Mouse (Mus musculus) hindbrain, postnatal 0 days (tissue): ENCODE results near the gene Vmn1r26. TPM values are rescaled to one million over a fixed set of nuclear protein-coding genes. Genes with fewer than 3 reads are reported as not detected.
"Not testable (repeated sequence)": the region's sequence is repeated elsewhere in the genome, so short reads cannot be mapped to it uniquely, and the experiment has no call there.

Experiments used
- ATAC-seq: fragments of 200-750 bp; cut with Nextera tagmentation; 2 replicates; pipeline ENCODE4 v1.8.0; 2017; ENCODE audit warnings: mild to moderate bottlenecking, moderate TSS enrichment, moderate library complexity
- DNase-seq: peaks from one replicate; pipeline ENCODE4 v3.0.0-alpha.2; 2015; ENCODE audit warnings: low spot score
- H3K27ac ChIP-seq: fragments of 300-500 bp; sonication (generic); 2 replicates; pipeline ENCODE4 v1.5.1; 2014; ENCODE audit warnings: mild to moderate bottlenecking
- H3K27me3 ChIP-seq: fragments of 300-500 bp; sonication (generic); 2 replicates; pipeline ENCODE4 v1.6.1; 2014; ENCODE audit warnings: low read length, mixed read lengths; ENCODE audit not compliant: insufficient read depth
- H3K36me3 ChIP-seq: fragments of 300-500 bp; sonication (generic); 2 replicates; pipeline ENCODE4 v1.6.1; 2014; ENCODE audit warnings: low read length, mixed read lengths; ENCODE audit not compliant: insufficient read depth
- H3K4me1 ChIP-seq: fragments of 300-500 bp; sonication (generic); 2 replicates; pipeline ENCODE4 v1.6.1; 2014; ENCODE audit warnings: antibody characterized with exemption, low read length, mixed read lengths; ENCODE audit not compliant: insufficient read depth
- H3K4me2 ChIP-seq: fragments of 300-500 bp; sonication (generic); 2 replicates; pipeline ENCODE4 v1.6.1; 2014; ENCODE audit warnings: low read depth, mild to moderate bottlenecking, low read length, moderate library complexity, mixed read lengths
- H3K4me3 ChIP-seq: fragments of 300-500 bp; sonication (generic); 2 replicates; pipeline ENCODE4 v1.5.1; 2014; ENCODE audit warnings: low read length
- H3K9ac ChIP-seq: fragments of 300-500 bp; sonication (generic); replicated peaks from 2 replicates; pipeline ENCODE4 v1.6.1; 2014; ENCODE audit warnings: mild to moderate bottlenecking, low read length, moderate library complexity, mixed read lengths
- H3K9me3 ChIP-seq: fragments of 300-500 bp; sonication (generic); 2 replicates; pipeline ENCODE4 v1.6.1; 2016; ENCODE audit warnings: low read length, mixed read lengths
- CTCF ChIP-seq: IDR thresholded peaks from 2 replicates; pipeline ENCODE4 v1.5.1; 2016; ENCODE audit warnings: antibody characterized with exemption, control low read depth, low read depth
- WGBS: fragments of 180-500 bp; shearing (Covaris S2); extraction: QIAGEN DNeasy Blood & Tissue Kit; methylation state at CpG from one replicate; pipeline ENCODE4 v1.1.7; 2014; 5-methylcytosine and 5-hydroxymethylcytosine counted together
- polyA plus RNA-seq: library from polyadenylated mRNA; unstranded; fragments of >200 nt; fragmentation: Nextera tagmentation; extraction: Ambion mirVana; gene quantifications from 2 replicates; pipeline ENCODE4 v1.2.1, GENCODE M21; 2015
- total RNA-seq: library from RNA; depleted of rRNA; stranded (reverse); fragments of >200 nt; gene quantifications from 2 replicates; pipeline ENCODE4 v1.2.3, GENCODE M21; 2014; rRNA removed

The Vmn1r26 gene
- total RNA-seq: not detected in 2 replicates
- polyA plus RNA-seq: not detected in 2 replicates

DNA sequence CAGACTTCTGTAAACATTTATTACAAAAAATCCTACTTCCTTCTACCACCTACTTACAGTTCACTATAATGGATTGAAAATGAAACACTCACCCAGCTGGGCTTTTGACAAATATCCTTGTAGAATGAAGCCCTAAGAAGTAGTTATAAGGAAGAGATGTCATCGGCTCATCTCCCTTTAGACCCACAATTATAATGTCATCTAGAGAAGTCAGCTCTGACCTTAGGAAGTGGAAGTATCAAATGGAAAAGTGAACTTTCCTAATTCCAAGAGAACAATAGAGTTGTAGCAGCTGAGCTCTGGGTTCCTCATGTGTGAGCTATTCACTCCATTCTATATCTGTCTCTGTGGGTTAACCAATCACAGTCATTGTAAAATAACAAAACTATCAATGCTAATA is at the start of gene Vmn1r26:
Vmn1r26 (minus strand) TSS at position 101 of the 400 bp plus-strand sequence.
- Histone ChIP-seq H3K4me3 (no peak within 1 kb of the TSS), H3K36me3 (no peaks in the 10 kb centered on the region), H3K4me1 (no peaks in the 10 kb centered on the region), H3K4me2 (no peak within 1 kb of the TSS), H3K27ac (no peak within 1 kb of the TSS), H3K9me3 (no peaks in the 10 kb centered on the region), H3K27me3 (no peaks in the 10 kb centered on the region), H3K9ac (no peak within 1 kb of the TSS)
- no peak for DNase-seq
- no peak for ATAC-seq
- WGBS: 94% methylated on average over 1 of the region's 1 CpGs
- no peak for TF ChIP-seq CTCF

GRCm38 (mm10) chr6:58044025-58044424 is 29.1 kb upstream of the Vmn1r26 start:
- DNase-seq: peak; percentile 1

GRCm38 (mm10) chr6:58017478-58017877 is 2.5 kb upstream of the Vmn1r26 start:
- not testable (repeated sequence) for H3K9ac ChIP-seq, ATAC-seq, H3K4me2 ChIP-seq, DNase-seq, H3K27me3 ChIP-seq, H3K27ac ChIP-seq, H3K36me3 ChIP-seq, H3K4me3 ChIP-seq, H3K9me3 ChIP-seq, H3K4me1 ChIP-seq
- WGBS: 93% methylated on average over 20 of the region's 21 CpGs

More at GRCm38 (mm10) chr6:58044025-58044424, 29.1 kb upstream of the Vmn1r26 start:
- no peaks in the 10 kb centered on the region for H3K4me1 ChIP-seq
- no peaks in the 10 kb centered on the region for H3K27me3 ChIP-seq
- no peak for ATAC-seq
- no peak overlapping the region for H3K9ac ChIP-seq
- no peak overlapping the region for H3K27ac ChIP-seq
- no peaks in the 10 kb centered on the region for H3K9me3 ChIP-seq
- H3K4me2 ChIP-seq: no peak overlapping the region
- no peaks in the 10 kb centered on the region for H3K36me3 ChIP-seq
- no peak for TF ChIP-seq CTCF
- no peak overlapping the region for H3K4me3 ChIP-seq

GRCm38 (mm10) chr6:57980710-57981109 is 34.2 kb downstream of the Vmn1r26 start, which contains the start of gene Vmn1r25:
Gene Vmn1r25, minus strand, starts transcription at chr6:57980810.
- no peaks in the 10 kb centered on the region for H3K36me3 ChIP-seq
- no peaks in the 10 kb centered on the region for H3K27me3 ChIP-seq
- no peaks in the 10 kb centered on the region for H3K4me1 ChIP-seq
- no peaks in the 10 kb centered on the region for H3K9me3 ChIP-seq
- DNase-seq: no peak
- H3K4me3 ChIP-seq: no peak within 1 kb of the TSS
- no peak for TF ChIP-seq CTCF
- no peak within 1 kb of the TSS for H3K27ac ChIP-seq
- no peak within 1 kb of the TSS for H3K4me2 ChIP-seq
- H3K9ac ChIP-seq: no peak within 1 kb of the TSS
- 71% methylated on average over 3 of the region's 3 CpGs for WGBS
- no peak for ATAC-seq

- not testable (repeated sequence) for H3K4me2 ChIP-seq, H3K27me3 ChIP-seq, ATAC-seq, H3K4me3 ChIP-seq, H3K9me3 ChIP-seq, H3K27ac ChIP-seq, H3K36me3 ChIP-seq, H3K9ac ChIP-seq, DNase-seq, H3K4me1 ChIP-seq
- 81% methylated on average over 1 of the region's 1 CpGs for WGBS
Observed at GRCm38 (mm10) chr6:57961403-57961802, 53.6 kb downstream of the Vmn1r26 start, which contains the start of gene Vmn1r24. Gene Vmn1r24, minus strand, starts transcription at chr6:57961503.

Other genes starting within 250 kb of the Vmn1r26 start
- 285 and 293 TPM in 2 replicates for gene Vopp1, start 190.0 kb downstream of the Vmn1r26 start, total RNA-seq
- gene Vopp1, start 190.0 kb downstream of the Vmn1r26 start, polyA plus RNA-seq: 137 and 151 TPM in 2 replicates
- gene Vmn1r21, start 164.8 kb downstream of the Vmn1r26 start, total RNA-seq: not detected in 2 replicates
- gene Vmn1r21, start 164.8 kb downstream of the Vmn1r26 start, polyA plus RNA-seq: 0.09 TPM in 1 of 2 replicates, not detected in the other
- gene Vmn1r22, start 107.1 kb downstream of the Vmn1r26 start, total RNA-seq: not detected in 2 replicates
- gene Vmn1r22, start 107.1 kb downstream of the Vmn1r26 start, polyA plus RNA-seq: not detected in 2 replicates
- not detected in 2 replicates for gene Vmn1r23, start 88.3 kb downstream of the Vmn1r26 start, total RNA-seq
- not detected in 2 replicates for gene Vmn1r23, start 88.3 kb downstream of the Vmn1r26 start, polyA plus RNA-seq
- not detected in 2 replicates for gene Vmn1r24, start 53.7 kb downstream of the Vmn1r26 start, total RNA-seq
- gene Vmn1r24, start 53.7 kb downstream of the Vmn1r26 start, polyA plus RNA-seq: not detected in 2 replicates
- not detected in 2 replicates for gene Vmn1r25, start 34.3 kb downstream of the Vmn1r26 start, total RNA-seq
- gene Vmn1r25, start 34.3 kb downstream of the Vmn1r26 start, polyA plus RNA-seq: not detected in 2 replicates
- not detected in 2 replicates for gene Vmn1r27, start 203.7 kb upstream of the Vmn1r26 start, total RNA-seq
- gene Vmn1r27, start 203.7 kb upstream of the Vmn1r26 start, polyA plus RNA-seq: not detected in 2 replicates
- gene Vmn1r28, start 246.9 kb upstream of the Vmn1r26 start, total RNA-seq: not detected in 2 replicates
- gene Vmn1r28, start 246.9 kb upstream of the Vmn1r26 start, polyA plus RNA-seq: not detected in 2 replicates